Mouse (Mus musculus): ENCODE data around the gene Rb1. TPM values are rescaled to one million over a fixed set of nuclear protein-coding genes. Genes with fewer than 3 reads are reported as not detected.

Gene Rb1
- polyA plus RNA-seq, 2 experiments, result 15.6 to 29.6 TPM

DNA sequence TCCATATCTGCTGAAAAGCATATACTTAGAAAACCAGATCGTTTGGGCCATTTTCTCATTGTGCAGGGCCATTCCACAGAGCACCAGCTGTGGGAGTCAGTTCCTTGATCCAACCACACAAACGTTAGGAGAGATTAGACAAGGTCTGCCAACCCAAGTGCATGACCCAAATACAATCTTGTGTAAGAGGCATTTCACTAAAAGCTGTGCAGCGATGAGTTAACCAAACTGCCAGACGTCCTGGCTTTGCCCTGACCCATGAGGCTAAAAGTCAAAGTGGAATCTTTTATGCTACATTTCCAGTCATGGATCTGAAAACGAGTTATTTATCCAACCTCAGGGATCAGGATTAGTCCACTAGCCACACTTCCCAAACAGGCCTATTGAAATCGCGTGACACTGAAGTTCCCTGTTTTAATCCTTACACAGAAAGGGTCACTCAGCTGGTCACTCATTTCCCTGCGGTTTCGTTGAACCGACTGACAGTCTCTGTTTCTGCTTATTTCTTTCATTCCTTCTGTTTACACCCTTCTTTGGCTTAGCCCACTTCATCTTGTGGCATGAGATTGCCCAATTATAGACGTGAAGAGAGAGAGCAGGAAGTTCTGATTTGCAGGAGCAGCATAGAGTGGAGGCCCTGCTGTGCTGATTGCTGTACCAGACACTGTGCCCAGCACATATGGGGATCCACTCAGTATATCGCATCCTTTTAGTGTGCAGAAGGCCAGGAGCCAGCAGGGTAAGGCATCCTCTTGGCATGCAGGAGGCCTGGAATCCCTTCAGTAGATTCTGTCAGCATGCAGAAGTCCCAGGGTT lies 153.2 kb downstream of the Rb1 start:
- DNase-seq (ENCODE audit: low spot score) (no peak), ATAC-seq (ENCODE audit: low FRiP score, low read depth) (no peak)
- Histone ChIP-seq H3K36me3 (ENCODE audit: control insufficient read depth, insufficient read depth, low read length) (peaks cover 91% of the 10 kb centered on the region), H3K27ac (replicated peaks; ENCODE audit: low read depth, low read length) (no peak overlapping the region), H3K4me2 (replicated peaks; ENCODE audit: low read depth, low read length, severe bottlenecking) (no peak overlapping the region), H3K9me3 (ENCODE audit: control insufficient read depth, low read length) (no peaks in the 10 kb centered on the region), H3K9ac (ENCODE audit: low read depth, low read length, severe bottlenecking) (no peak overlapping the region), H3K27me3 (ENCODE audit: control insufficient read depth, insufficient read depth, low read length) (no peaks in the 10 kb centered on the region), H3K4me3 (replicated peaks; ENCODE audit: low read length) (no peak overlapping the region), H3K4me1 (ENCODE audit: control insufficient read depth, insufficient read depth, low read length) (0 out of 2 replicates have a peak, but pooled peaks cover 6% of the 10 kb centered on the region)
- TF ChIP-seq POLR2A (IDR thresholded peaks at IDR 0.05; ENCODE audit: borderline replicate concordance, extremely low read depth, insufficient read depth, insufficient read length), result no peak
- WGBS, result 78% methylated on average over 12 of the region's 12 CpGs

DNA sequence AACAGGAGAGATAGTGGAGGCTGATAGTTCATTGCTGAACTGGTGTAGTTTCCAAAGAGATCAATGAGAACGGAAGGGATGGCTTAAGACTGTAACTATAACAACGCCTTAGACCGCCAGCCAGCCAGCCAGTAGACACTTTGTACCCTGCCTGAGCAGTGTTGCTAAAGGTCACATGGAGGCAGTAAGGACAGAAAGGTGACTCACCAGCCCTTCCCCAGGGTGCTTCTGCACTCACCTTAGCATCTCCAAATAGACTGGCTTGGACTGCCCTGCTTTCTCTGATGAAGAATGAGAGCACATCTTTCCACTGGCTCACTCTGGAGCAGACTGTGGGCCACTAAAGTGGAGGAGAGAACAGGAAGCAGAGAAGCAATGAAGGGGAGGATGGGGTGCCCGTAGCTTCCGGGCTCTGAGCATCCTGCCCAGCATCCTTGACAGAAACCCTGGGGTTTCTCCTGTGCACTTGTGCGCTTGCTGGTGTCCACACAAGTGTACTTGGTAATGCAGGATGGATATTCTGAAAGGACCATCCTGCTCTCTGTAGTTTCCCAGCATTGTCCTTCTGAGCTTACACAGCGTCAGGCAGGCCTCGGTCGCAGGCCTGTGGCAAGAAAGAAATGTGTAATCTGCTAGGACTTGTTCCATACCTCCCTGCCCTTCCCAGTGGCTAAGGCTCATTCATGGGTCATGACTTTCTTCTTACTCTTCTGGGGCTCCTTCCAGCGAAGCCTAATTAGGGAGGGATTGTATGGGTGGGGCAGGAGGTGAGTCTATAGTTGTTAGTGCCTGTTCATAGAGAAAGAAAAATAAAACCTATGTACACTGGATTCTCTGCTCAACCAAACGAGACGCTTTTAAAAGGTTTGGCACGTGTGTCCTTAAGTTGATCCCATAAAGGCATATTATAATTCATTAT lies 155.4 kb downstream of the Rb1 start:
- DNase-seq (ENCODE audit: low spot score) (no peak), ATAC-seq (ENCODE audit: low FRiP score, low read depth) (no peak)
- no peak overlapping the region for H3K9ac ChIP-seq (ENCODE audit: low read depth, low read length, severe bottlenecking)
- H3K4me3 ChIP-seq (replicated peaks; ENCODE audit: low read length), result no peak overlapping the region
- 84% methylated on average over 13 of the region's 13 CpGs for WGBS
- no peaks in the 10 kb centered on the region for H3K9me3 ChIP-seq (ENCODE audit: control insufficient read depth, low read length)
- no peak for TF ChIP-seq POLR2A (IDR thresholded peaks at IDR 0.05; ENCODE audit: borderline replicate concordance, extremely low read depth, insufficient read depth, insufficient read length)
- peaks cover 90% of the 10 kb centered on the region for H3K36me3 ChIP-seq (ENCODE audit: control insufficient read depth, insufficient read depth, low read length)
- H3K27ac ChIP-seq (replicated peaks; ENCODE audit: low read depth, low read length), result no peak overlapping the region
- no peaks in the 10 kb centered on the region for H3K27me3 ChIP-seq (ENCODE audit: control insufficient read depth, insufficient read depth, low read length)
- 0 out of 2 replicates have a peak, but pooled peaks cover 6% of the 10 kb centered on the region for H3K4me1 ChIP-seq (ENCODE audit: control insufficient read depth, insufficient read depth, low read length)
- no peak overlapping the region for H3K4me2 ChIP-seq (replicated peaks; ENCODE audit: low read depth, low read length, severe bottlenecking)

DNA sequence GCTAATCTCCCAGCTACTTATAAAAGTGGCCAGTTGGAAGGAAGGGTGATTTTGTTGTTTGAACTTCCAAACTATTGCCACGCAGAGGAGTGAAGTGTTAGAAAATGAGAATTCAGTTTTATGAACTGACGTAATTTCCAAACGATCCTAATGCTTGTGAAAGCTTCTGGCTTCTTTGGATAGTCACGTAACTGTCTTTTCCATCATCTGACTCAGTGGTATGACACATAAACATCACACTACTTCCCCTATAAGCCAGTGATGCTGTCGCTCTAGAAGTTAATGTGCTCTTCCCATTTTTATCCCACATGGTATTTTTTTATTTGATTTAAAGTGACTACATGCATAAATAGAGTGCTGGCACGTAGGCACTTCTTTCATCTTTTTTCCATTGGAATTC lies 157.0 kb downstream of the Rb1 start:
- no peaks in the 10 kb centered on the region for H3K9me3 ChIP-seq (ENCODE audit: control insufficient read depth, low read length)
- H3K4me2 ChIP-seq (replicated peaks; ENCODE audit: low read depth, low read length, severe bottlenecking), result no peak overlapping the region
- H3K9ac ChIP-seq (ENCODE audit: low read depth, low read length, severe bottlenecking), result no peak overlapping the region
- H3K4me3 ChIP-seq (replicated peaks; ENCODE audit: low read length), result no peak overlapping the region
- ATAC-seq (ENCODE audit: low FRiP score, low read depth) (no peak), DNase-seq (ENCODE audit: low spot score) (no peak)
- H3K27ac ChIP-seq (replicated peaks; ENCODE audit: low read depth, low read length), result no peak overlapping the region
- no peak for TF ChIP-seq POLR2A (IDR thresholded peaks at IDR 0.05; ENCODE audit: borderline replicate concordance, extremely low read depth, insufficient read depth, insufficient read length)
- WGBS, result 82% methylated on average over 6 of the region's 6 CpGs
- H3K4me1 ChIP-seq (ENCODE audit: control insufficient read depth, insufficient read depth, low read length), result no peaks in the 10 kb centered on the region
- H3K36me3 ChIP-seq (ENCODE audit: control insufficient read depth, insufficient read depth, low read length), result peaks cover 90% of the 10 kb centered on the region
- H3K27me3 ChIP-seq (ENCODE audit: control insufficient read depth, insufficient read depth, low read length), result no peaks in the 10 kb centered on the region

- DNase-seq (ENCODE audit: low spot score) (no peak), ATAC-seq (ENCODE audit: low FRiP score, low read depth) (no peak)
- H3K27me3 ChIP-seq (ENCODE audit: control insufficient read depth, insufficient read depth, low read length), result no peaks in the 10 kb centered on the region
- no peak overlapping the region for H3K27ac ChIP-seq (replicated peaks; ENCODE audit: low read depth, low read length)
- H3K4me3 ChIP-seq (replicated peaks; ENCODE audit: low read length), result no peak overlapping the region
- no peak for TF ChIP-seq POLR2A (IDR thresholded peaks at IDR 0.05; ENCODE audit: borderline replicate concordance, extremely low read depth, insufficient read depth, insufficient read length)
- H3K9ac ChIP-seq (ENCODE audit: low read depth, low read length, severe bottlenecking), result no peak overlapping the region
- no peak overlapping the region for H3K4me2 ChIP-seq (replicated peaks; ENCODE audit: low read depth, low read length, severe bottlenecking)
- no peaks in the 10 kb centered on the region for H3K9me3 ChIP-seq (ENCODE audit: control insufficient read depth, low read length)
- WGBS, result 95% methylated on average over 6 of the region's 6 CpGs
- no peaks in the 10 kb centered on the region for H3K4me1 ChIP-seq (ENCODE audit: control insufficient read depth, insufficient read depth, low read length)
- H3K36me3 ChIP-seq (ENCODE audit: control insufficient read depth, insufficient read depth, low read length), result peaks cover 85% of the 10 kb centered on the region
Measured at GRCm38 (mm10) chr14:73165136-73165535, 160.5 kb downstream of the Rb1 start.

DNA sequence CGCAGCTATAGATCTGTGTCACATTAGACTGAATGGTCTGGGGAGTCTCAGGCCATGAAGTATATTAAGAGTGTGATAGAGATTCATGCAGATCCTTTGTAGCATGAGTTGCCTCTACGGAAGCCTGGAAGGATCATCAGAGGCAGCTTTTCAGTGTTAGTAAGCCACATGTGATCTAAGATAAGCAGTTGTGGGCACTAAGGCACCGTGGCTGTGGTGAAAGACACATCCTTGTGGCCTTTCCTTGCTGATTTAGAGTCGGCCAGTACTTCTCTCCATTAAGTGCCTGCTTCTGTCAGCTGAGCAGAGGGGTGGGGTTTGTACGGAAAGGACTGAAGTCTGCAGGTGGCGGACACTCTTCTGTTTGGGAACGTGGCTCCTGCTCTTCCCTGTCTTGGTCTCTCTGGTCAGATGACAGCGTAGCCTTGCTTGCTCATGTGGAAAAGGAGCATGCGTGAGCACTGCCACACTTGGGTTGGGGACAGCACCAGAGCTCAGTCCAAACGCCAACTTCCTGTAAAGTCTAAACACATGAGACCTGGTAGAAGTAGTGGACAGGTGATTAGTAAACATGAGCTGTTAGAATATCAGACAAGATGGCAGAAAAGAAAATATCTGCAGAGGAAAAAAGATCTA lies 162.1 kb downstream of the Rb1 start:
- Histone ChIP-seq H3K27ac (replicated peaks; ENCODE audit: low read depth, low read length) (no peak overlapping the region), H3K4me1 (ENCODE audit: control insufficient read depth, insufficient read depth, low read length) (no peaks in the 10 kb centered on the region), H3K9me3 (ENCODE audit: control insufficient read depth, low read length) (no peaks in the 10 kb centered on the region), H3K4me3 (replicated peaks; ENCODE audit: low read length) (no peak overlapping the region), H3K9ac (ENCODE audit: low read depth, low read length, severe bottlenecking) (no peak overlapping the region), H3K36me3 (ENCODE audit: control insufficient read depth, insufficient read depth, low read length) (peaks cover 86% of the 10 kb centered on the region), H3K27me3 (ENCODE audit: control insufficient read depth, insufficient read depth, low read length) (no peaks in the 10 kb centered on the region), H3K4me2 (replicated peaks; ENCODE audit: low read depth, low read length, severe bottlenecking) (no peak overlapping the region)
- WGBS, result 92% methylated on average over 10 of the region's 10 CpGs
- ATAC-seq (ENCODE audit: low FRiP score, low read depth) (no peak), DNase-seq (ENCODE audit: low spot score) (no peak)
- no peak for TF ChIP-seq POLR2A (IDR thresholded peaks at IDR 0.05; ENCODE audit: borderline replicate concordance, extremely low read depth, insufficient read depth, insufficient read length)

All from limb, embryonic 14.5 days (tissue).